Mouse (Mus musculus) ES-Bruce4 (cell line): ENCODE results near the gene Gm17334.

Source experiments
- CTCF ChIP-seq: IDR thresholded peaks from one replicate; pipeline ENCODE4 v1.8.1; 2011; ENCODE audit warnings: low read depth, low read length
- POLR2A ChIP-seq: IDR thresholded peaks from one replicate; pipeline ENCODE4 v1.8.1; 2011; ENCODE audit warnings: low read length; ENCODE audit not compliant: insufficient read depth

DNA sequence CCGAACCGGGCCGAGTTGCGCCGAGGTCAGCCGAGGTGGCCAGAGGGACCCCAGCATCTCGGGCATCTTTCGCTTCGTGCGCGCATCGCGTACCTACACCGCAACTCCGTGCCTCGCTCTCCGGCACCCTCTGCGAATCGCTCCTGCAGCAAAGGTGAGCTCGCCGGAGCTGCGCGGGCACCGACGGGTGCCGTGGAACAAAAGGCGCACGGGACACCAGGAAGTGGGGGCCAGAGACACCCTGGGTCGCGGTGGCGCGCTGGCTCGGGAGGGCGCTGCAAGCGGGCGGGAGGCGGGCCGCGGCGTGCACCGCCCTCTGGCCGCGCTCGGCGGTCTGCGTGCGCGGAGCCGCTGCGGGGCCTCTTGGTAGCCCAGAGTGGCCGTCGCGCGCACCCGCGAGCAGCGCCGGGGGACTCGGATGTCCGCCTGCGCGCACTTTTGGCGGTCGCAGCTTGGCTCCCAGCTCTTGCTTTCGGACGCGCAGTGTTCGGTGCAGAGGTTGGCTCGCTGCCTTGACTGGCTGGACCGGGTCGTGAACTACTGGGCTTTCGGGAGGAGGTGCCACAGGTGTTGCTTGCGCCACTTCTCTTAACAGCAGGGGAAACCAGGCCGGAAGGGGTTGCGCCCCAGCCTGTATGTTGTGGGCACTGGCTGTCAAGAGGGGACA is 2.7 kb downstream of the Gm17334 start:
- TF ChIP-seq CTCF: no peak
- no peak for TF ChIP-seq POLR2A
